Mouse (Mus musculus) ES-E14 (cell line): Measurements from ENCODE around the gene Naa30.

ENCODE experiments used
- HCFC1 ChIP-seq: IDR thresholded peaks from 2 replicates; pipeline ENCODE4 v1.6.1; 2012; ENCODE audit warnings: low read length, inconsistent platforms, borderline replicate concordance; ENCODE audit not compliant: insufficient read depth
- MAFK ChIP-seq: IDR thresholded peaks from 2 replicates; pipeline ENCODE4 v1.6.1; 2014; ENCODE audit warnings: mild to moderate bottlenecking, low read depth, low read length, inconsistent platforms; ENCODE audit not compliant: insufficient read depth
- ZC3H11A ChIP-seq: IDR thresholded peaks from 2 replicates; pipeline ENCODE4 v1.6.1; 2012; ENCODE audit warnings: low read depth, mild to moderate bottlenecking, inconsistent platforms, low read length, borderline replicate concordance

- TF ChIP-seq MAFK (no peak), HCFC1 (no peak), ZC3H11A (no peak)
Observed at GRCm38 (mm10) chr14:49201073-49201778, 29.2 kb downstream of the Naa30 start.
